Mouse (Mus musculus): ENCODE data around the gene Rsl1d1. TPM values are rescaled to one million over a fixed set of nuclear protein-coding genes. Genes with fewer than 3 reads are reported as not detected.
A peak's percentile ranks its signal among the peaks of the same experiment; 100 is the strongest.
"Not testable (repeated sequence)": the region's sequence is repeated elsewhere in the genome, so short reads cannot be mapped to it uniquely, and the experiment has no call there.

Gene Rsl1d1
- total RNA-seq, 2 experiments from 2014 or later: 46.3 to 50.1 TPM

GRCm38 (mm10) chr16:11190150-11190549, 13.0 kb downstream of the Rsl1d1 start:
- no peak for TF ChIP-seq CTCF (IDR thresholded peaks at IDR 0.05)
- peak in 1 of 2 experiments; percentile 22 for DNase-seq (ENCODE audit: extremely low spot score in 1 of 2, low spot score in 2 of 2)
- Histone ChIP-seq H3K27ac (no peak overlapping the region), H3K4me3 (no peak overlapping the region)
- intact Hi-C loops (cut with DNase I): no loop called here

- no peak for DNase-seq (ENCODE audit: extremely low spot score in 1 of 2, low spot score in 2 of 2)
- TF ChIP-seq CTCF (IDR thresholded peaks at IDR 0.05): no peak
- intact Hi-C loops (cut with DNase I): loop anchor here (10.0 kb wide), 1 partner anchor 303 kb away; no protein-coding TSS in a partner anchor
Observed at GRCm38 (mm10) chr16:11177404-11177803, 25.7 kb downstream of the Rsl1d1 start.

DNA sequence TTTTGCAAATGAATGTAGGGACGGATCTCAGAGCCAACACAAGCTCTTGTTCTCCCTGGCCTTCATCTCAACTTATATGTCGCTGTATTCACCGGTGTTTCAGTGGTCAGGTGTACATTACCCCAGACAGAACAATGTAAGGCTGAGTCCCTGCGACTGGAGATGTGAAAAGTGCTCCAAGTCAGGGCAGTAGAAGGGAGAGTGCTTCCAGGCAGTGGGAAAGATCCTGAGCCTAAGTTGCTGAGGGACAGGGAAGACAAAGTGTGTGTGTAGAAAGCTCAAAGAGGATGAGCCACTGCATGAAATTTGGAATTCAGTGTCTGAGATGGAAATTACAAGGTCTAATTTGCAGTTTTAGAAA, 26.3 kb downstream of the Rsl1d1 start:
- Histone ChIP-seq H3K4me3 (peak overlapping the region; percentile 88), H3K27ac (peak overlapping the region; percentile 93)
- TF ChIP-seq CTCF (IDR thresholded peaks at IDR 0.05): no peak
- intact Hi-C loops (cut with DNase I): loop anchor here (1.0 to 10.0 kb wide), 2 partner anchors 26 to 302 kb away; partner anchors contain the start of gene Rsl1d1
- no peak for DNase-seq (ENCODE audit: extremely low spot score in 1 of 2, low spot score in 2 of 2)

More at GRCm38 (mm10) chr16:11177404-11177803, 25.7 kb downstream of the Rsl1d1 start:
- H3K4me3 ChIP-seq: no peak overlapping the region
- no peak overlapping the region for H3K27ac ChIP-seq

DNA sequence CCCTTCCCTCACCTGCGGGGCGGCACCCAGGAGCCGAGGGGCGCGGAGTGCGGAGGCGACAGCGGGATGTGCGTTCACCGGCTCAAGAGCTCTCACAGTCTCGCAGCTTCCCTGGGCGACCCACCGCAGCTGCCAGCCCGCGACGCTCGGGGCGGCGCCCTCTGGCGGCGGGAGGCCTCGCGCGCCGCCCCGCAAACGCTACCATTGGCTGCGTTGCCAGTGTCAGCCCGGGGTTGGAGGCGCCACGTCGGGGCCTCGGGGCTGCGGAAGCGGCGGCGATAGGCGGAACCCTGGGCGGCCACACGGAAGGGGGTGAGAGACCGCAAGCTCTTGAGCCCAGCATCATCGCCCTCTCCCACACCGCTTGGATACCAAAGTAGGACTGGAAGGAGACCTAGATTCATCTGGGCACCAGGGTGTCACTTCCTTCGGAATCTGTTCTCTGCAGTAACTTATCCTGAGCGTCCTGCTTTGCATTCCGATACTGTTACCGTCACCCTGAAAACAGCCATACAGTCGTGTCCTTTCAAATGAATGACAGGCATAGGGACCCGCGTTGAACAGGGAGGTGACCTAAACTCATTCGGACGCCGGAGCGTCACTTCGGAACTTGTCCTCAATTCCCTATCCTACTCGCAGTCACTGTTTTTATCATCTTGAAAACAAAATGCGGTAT, 26.8 kb downstream of the Rsl1d1 start, which contains the start of gene Zc3h7a:
Gene Zc3h7a (minus strand): TSS at position 186 of the 676 bp plus-strand sequence.
- TF ChIP-seq CTCF (IDR thresholded peaks at IDR 0.05): peak; percentile 96
- DNase-seq (ENCODE audit: extremely low spot score in 1 of 2, low spot score in 2 of 2): peak; percentile 87 to 91
- Histone ChIP-seq H3K27ac (peak within 1 kb of the TSS; percentile 93), H3K4me3 (peak within 1 kb of the TSS; percentile 88)
- intact Hi-C loops (cut with DNase I): loop anchor here (1.0 to 10.0 kb wide), 2 partner anchors 27 to 302 kb away; partner anchors contain the start of gene Rsl1d1

DNA sequence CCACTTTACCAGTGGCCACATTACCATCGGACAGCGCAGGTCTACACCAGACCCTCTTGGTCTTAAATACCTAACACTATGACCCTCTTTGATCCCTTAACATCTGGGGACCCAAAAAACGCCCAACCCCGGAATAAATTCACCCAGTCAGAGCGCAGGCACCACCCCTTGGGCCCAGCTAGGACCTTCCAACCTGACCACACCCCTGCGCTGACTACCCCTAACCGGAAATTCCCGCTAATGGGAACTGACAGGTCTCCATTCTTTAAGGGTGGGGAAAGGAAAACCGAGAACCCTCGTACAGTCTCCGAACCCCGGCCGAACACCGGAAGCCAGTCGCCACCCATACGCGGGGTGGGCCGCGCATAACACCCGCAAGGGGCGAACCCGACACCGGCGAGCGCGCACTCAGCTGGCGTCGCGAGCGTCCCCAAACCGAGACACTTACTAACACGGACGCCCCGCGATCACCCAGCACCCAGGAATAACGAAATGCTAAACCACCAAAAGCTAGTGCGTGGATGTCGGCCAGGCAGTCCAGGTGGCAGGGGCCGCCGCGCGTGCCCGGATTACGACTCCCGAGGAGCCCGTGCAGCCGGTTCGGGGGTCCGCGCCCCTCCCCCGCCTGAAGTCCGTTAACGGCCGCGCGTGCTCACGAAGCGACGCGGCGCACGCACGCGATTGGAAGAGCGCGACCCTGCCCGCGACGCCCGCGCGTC, 27.5 kb downstream of the Rsl1d1 start:
- Histone ChIP-seq H3K27ac (peak overlapping the region; percentile 93), H3K4me3 (peak overlapping the region; percentile 88)
- peak in 1 of 2 experiments; percentile 65 for DNase-seq (ENCODE audit: extremely low spot score in 1 of 2, low spot score in 2 of 2)
- intact Hi-C loops (cut with DNase I): loop anchor here (1.0 to 10.0 kb wide), 2 partner anchors 28 to 301 kb away; partner anchors contain the start of gene Rsl1d1
- TF ChIP-seq CTCF (IDR thresholded peaks at IDR 0.05): no peak

- Histone ChIP-seq H3K27ac (peak overlapping the region; percentile 93; the same call in 1 of the 2 replicates), H3K4me3 (peak overlapping the region; percentile 88)
- intact Hi-C loops (cut with DNase I): loop anchor here (10.0 kb wide), 1 partner anchor 300 kb away; no protein-coding TSS in a partner anchor
- TF ChIP-seq CTCF (IDR thresholded peaks at IDR 0.05): no peak
- no peak for DNase-seq (ENCODE audit: extremely low spot score in 1 of 2, low spot score in 2 of 2)
Observed at GRCm38 (mm10) chr16:11175100-11175488, 28.0 kb downstream of the Rsl1d1 start.

- DNase-seq (ENCODE audit: extremely low spot score in 1 of 2, low spot score in 2 of 2): peak; percentile 19 to 22
- TF ChIP-seq CTCF (IDR thresholded peaks at IDR 0.05): peak; percentile 63
- intact Hi-C loops (cut with DNase I): loop anchor here (10.0 kb wide), 1 partner anchor 300 kb away; no protein-coding TSS in a partner anchor
- Histone ChIP-seq H3K4me3 (peak overlapping the region; percentile 88), H3K27ac (no peak overlapping the region; the same call in 1 of the 2 replicates)
Observed at GRCm38 (mm10) chr16:11174671-11175081, 28.5 kb downstream of the Rsl1d1 start.

GRCm38 (mm10) chr16:11171679-11172078, 31.5 kb downstream of the Rsl1d1 start:
- intact Hi-C loops (cut with DNase I): loop anchor here (10.0 kb wide), 1 partner anchor 297 kb away; no protein-coding TSS in a partner anchor
- DNase-seq (ENCODE audit: extremely low spot score in 1 of 2, low spot score in 2 of 2): no peak
- H3K27ac ChIP-seq: no peak overlapping the region
- H3K4me3 ChIP-seq: no peak overlapping the region
- TF ChIP-seq CTCF (IDR thresholded peaks at IDR 0.05): no peak

- no peak overlapping the region; the same call in 1 of the 2 replicates for H3K27ac ChIP-seq
- no peak overlapping the region for H3K4me3 ChIP-seq
- intact Hi-C loops (cut with DNase I): no loop called here
- no peak for DNase-seq (ENCODE audit: extremely low spot score in 1 of 2, low spot score in 2 of 2)
- no peak for TF ChIP-seq CTCF (IDR thresholded peaks at IDR 0.05)
Observed at GRCm38 (mm10) chr16:11166431-11166830, 36.7 kb downstream of the Rsl1d1 start.

DNA sequence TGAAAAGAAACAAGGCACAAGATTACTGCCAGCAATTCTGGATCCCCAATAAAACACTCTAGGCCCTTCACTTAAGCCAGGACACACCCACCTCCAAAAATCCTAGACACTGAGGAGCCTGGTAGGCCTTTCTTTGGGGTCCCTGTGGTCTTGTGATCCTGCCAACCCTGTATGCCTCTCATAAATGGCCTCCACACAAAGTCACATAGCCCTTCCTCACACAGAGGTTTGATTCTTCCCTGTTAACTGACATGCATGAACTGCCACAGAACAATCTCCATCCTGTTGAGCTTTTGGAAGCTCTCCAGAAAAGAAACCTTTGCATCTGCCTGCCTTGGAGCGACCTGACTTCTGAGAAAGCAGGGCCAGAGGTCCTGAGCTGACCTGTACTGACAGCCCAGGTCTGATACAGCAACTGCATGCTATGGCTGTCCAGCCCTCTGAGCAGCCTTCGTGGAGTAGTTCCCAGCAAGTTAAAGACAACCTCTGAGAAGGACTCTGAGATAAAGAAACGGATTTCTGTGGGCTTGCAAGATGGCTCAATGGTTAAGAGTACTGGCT, 38.4 kb downstream of the Rsl1d1 start:
- intact Hi-C loops (cut with DNase I): no loop called here
- Histone ChIP-seq H3K4me3 (no peak overlapping the region), H3K27ac (no peak overlapping the region)
- no peak for DNase-seq (ENCODE audit: extremely low spot score in 1 of 2, low spot score in 2 of 2)
- no peak for TF ChIP-seq CTCF (IDR thresholded peaks at IDR 0.05)

DNA sequence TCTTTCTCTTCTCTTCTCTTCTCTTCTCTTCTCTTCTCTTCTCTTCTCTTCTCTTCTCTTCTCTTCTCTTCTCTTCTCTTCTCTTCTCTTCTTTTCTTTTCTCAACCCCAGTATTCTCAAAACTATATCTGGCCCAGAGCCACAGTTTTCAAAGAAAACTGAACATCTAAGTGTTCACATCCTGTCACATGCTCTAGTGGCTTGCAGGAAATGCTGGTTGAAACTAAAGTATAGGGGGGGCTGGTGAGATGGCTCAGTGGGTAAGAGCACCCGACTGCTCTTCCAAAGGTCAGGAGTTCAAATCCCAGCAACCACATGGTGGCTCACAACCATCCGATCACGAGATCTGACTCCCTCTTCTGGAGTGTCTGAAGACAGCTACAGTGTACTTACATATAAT, 45.4 kb downstream of the Rsl1d1 start:
- intact Hi-C loops (cut with DNase I); DNase-seq (ENCODE audit: extremely low spot score in 1 of 2, low spot score in 2 of 2); H3K27ac ChIP-seq; H3K4me3 ChIP-seq: not testable (repeated sequence)

GRCm38 (mm10) chr16:11154500-11154899, 48.6 kb downstream of the Rsl1d1 start:
- intact Hi-C loops (cut with DNase I): no loop called here
- DNase-seq (ENCODE audit: extremely low spot score in 1 of 2, low spot score in 2 of 2): no peak
- TF ChIP-seq CTCF (IDR thresholded peaks at IDR 0.05): peak; percentile 24
- Histone ChIP-seq H3K27ac (no peak overlapping the region), H3K4me3 (no peak overlapping the region)

- H3K4me3 ChIP-seq; intact Hi-C loops (cut with DNase I); H3K27ac ChIP-seq: not testable (repeated sequence)
- DNase-seq (ENCODE audit: extremely low spot score in 1 of 2, low spot score in 2 of 2): peak; percentile 100
Observed at GRCm38 (mm10) chr16:11143706-11144483, 59.2 kb downstream of the Rsl1d1 start.
